Mouse (Mus musculus): ENCODE data around the gene Hs1bp3.

- TF ChIP-seq CTCF (IDR thresholded peaks at IDR 0.05; ENCODE audit: low read depth), result peak; percentile 23
- no peak for TF ChIP-seq EP300 (IDR thresholded peaks at IDR 0.05; ENCODE audit: low read depth)
Observed at GRCm38 (mm10) chr12:8337286-8338060, 24.2 kb downstream of the Hs1bp3 start.
